Mouse (Mus musculus): ENCODE data around the gene Trpm5. TPM values are rescaled to one million over a fixed set of nuclear protein-coding genes. Genes with fewer than 3 reads are reported as not detected.
A peak's percentile ranks its signal among the peaks of the same experiment; 100 is the strongest.

Gene Trpm5
- total RNA-seq, 2 experiments from 2014 or later = 1.2 to 2.8 TPM

- no peak for DNase-seq
Measured at GRCm38 (mm10) chr7:143059202-143059870, 35.1 kb downstream of the Trpm5 start.

- DNase-seq = no peak
Measured at GRCm38 (mm10) chr7:143058221-143058697, 36.2 kb downstream of the Trpm5 start.

- DNase-seq = no peak
Measured at GRCm38 (mm10) chr7:143057667-143058220, 36.7 kb downstream of the Trpm5 start.

GRCm38 (mm10) chr7:143057023-143057422, 37.4 kb downstream of the Trpm5 start:
- no peak for DNase-seq

DNA sequence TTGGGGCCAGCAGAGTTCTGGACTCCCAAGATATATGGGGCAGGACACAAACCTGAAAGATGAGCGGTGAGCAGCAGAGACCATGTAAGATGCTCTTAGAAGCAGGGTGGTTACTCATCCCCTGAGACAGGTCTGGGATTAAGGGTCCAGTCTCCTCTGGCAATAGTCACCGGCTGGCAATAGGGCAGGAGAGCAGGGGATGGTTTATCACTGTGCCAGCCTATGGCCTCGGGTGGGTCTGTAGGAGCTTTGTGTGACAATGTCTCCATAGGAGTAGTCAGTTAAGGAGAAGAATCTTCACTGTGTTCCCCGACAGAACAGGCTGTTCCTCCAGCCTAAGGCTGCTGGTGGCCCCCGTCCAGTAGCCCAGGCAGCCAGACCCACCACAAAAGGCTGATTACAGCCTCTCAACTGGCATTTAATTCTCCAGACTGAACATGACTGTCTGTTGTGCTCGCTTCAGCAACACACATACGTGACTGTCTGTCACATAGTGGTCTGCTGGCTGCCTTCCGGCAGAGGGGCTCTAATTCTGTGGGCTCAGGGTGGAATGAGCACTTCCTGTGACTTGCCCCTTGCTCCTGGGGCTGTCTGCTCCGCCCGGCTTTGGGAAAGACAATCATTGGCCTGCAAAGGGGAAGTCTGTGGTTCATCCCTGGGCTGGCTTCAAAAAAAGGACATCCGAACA, 38.8 kb downstream of the Trpm5 start:
- no peak for DNase-seq

GRCm38 (mm10) chr7:143055001-143055400, 39.4 kb downstream of the Trpm5 start:
- DNase-seq = no peak

- no peak for DNase-seq
Measured at GRCm38 (mm10) chr7:143054612-143054965, 39.9 kb downstream of the Trpm5 start.

DNA sequence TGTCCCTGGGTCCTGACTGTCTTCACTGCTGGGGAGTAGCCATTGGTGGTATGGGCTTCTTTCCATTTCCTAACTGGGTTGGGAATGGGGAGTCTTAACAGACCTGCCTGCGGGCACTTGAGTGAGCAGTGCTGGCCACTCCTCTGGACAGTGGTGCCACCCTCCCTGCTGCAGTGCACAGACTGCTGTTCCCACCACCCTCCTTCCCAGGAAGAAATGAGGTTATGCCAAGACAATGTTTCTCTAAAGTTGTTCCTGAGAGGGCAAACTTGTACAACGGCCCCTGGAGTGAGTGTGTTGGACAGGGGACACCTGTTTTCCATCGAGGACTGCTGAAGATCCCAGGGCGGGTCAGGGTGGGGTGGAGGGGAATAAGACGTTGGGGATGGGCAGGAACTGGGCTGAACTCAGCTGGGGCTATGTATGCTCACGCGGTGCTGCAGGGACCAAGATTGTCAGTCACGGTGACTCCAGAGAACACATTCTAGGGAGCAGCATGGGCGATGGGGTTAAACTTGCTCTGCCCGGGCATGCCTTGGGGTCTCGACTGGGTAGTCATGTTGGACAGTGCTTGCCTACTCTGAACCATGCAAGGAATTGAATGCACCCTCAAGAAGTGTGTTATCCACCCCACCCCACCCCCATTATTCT, 40.4 kb downstream of the Trpm5 start:
- DNase-seq = no peak

DNA sequence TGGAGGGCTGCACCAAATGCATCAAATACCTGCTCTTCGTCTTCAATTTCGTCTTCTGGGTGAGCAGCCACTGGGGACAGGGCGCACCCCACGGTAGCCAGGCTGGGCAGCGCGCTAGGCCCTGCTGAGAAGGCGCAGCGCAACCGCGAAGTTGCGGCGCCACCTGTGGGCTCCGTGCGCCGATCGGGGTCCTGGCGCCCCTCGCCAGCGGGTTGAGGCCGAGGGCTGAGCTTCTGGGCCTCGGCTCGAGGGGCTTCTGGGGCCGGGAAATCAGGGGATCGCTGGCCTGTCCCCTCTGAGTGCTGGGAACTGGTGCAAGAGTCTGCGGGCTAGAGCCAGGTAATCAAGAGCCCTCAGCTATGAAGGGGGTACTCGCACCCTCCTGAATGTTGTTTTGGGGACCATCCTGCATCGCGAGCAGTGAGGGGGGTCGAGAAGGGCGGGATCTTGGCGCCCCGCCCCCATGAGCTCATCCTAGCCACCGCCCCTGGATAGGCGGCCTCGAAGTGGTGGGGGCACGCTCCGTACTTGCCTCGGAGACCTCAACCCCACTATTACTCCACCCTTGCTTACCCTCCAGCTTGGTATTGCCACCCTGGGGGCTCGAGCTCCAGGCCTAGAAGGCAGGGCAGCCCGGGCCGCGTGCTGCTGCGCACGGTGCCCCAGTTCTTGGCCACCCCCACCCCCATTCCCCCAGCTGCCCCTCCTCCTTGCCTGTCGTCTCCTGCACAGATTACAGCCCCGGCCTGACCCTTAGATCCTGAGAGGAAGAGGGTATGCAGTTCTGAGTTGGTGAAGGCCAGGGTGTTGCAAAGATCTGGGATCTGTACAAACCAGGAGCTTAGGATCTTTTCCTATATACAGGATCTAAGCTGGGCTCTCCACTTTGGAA, 41.2 kb downstream of the Trpm5 start:
- peak; percentile 79 for DNase-seq

DNA sequence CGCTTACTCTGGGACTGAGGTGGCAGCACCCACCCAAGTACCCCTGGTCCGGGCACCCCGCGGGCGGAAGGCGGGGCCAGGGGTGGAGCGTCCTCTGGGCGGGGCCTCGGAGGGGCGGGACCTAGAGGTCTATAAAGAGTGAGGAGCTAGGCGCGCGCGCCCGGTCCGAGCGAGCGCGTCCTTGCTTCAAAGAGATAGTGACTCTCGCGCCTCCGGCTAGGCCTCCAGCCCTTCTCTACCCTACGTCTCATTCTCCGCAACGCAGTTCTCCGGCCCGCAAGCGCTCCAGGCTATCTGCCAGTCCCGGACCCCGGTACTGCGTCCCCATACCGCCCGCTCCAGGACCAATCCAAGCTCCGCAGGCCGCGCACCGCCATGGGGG, 41.8 kb downstream of the Trpm5 start, which contains the start of gene Cd81:
Gene Cd81 (plus strand): TSS at position 114 of the 382 bp plus-strand sequence.
- peak; percentile 91 for DNase-seq

- DNase-seq = no peak
Measured at GRCm38 (mm10) chr7:143051316-143051715, 43.1 kb downstream of the Trpm5 start.

- no peak for DNase-seq
Measured at GRCm38 (mm10) chr7:143049841-143050816, 44.3 kb downstream of the Trpm5 start.

DNA sequence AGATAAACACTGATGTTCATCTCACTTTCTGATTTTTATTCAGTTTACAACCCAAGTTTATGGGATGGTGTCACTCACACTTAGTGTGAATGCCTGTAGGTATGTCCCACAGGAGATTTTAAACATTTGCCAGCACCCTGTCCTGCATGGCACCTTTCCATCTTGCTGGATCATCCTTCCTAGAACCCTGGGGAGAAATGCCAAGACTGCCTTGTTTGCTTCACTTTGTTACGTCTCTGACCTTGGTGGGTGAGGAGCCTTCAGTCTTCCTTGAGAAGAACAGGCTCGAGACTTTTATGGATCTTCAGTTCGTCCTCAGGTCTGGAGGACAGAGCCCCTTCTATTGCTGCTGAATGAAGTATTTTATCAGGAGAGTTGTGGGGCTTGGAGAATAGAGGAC, 45.1 kb downstream of the Trpm5 start:
- no peak for DNase-seq

DNA sequence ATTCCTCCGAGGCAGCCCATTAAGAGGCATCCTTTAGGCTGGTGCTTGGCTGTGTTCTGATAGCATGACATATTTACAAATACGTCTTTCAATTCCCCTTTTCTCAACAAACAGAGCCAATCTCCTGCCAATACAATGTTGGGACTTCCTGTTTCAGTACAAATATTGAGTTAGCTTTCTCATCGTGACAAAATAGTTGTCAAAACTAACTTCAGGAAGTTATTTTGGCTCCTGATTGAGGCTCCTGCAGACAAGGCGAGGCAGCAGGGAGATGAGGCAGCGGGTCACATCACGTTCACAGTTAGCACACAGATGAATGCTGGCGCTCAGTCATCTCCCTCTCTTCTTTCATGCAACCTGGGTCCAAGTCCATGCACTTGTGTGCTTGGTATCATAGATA, 48.1 kb downstream of the Trpm5 start:
- no peak for DNase-seq

- no peak for DNase-seq
Measured at GRCm38 (mm10) chr7:143044826-143045206, 49.6 kb downstream of the Trpm5 start.

DNA sequence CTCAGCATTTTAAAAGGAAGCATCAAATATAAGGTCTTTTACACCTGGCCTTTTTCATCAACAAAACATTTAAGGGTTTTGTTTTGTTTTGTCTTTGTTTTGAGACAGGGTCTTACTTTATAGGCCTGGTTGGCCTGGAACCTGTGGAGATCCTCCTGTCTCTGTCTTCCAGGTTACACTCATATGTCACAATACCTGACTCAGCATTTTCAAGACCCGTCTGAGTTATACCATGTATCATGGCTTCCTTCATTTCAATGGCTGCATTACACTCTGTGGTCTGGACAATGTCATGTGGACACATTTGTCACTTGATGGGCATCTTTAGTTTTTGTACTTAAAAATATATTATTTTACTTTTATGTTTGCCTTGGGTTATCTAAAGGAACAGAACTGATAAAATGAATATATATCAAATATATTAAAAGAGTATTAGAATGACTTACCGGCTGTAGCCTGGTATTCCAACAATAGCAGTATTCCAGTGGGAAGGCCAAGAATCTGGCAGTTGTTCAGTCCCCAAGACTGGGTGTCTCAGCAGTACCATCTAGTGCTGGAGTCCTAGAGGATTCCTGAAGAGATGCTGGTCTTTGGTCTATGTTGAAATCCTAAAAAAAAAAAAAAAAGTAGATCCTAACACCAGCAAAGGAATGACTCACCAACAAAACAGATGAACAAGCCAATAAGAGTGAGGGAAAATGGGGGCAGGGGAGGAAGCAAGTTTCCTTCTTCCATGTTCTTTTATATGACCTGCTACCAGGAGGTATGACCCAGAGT, 50.2 kb downstream of the Trpm5 start:
- no peak for DNase-seq

DNA sequence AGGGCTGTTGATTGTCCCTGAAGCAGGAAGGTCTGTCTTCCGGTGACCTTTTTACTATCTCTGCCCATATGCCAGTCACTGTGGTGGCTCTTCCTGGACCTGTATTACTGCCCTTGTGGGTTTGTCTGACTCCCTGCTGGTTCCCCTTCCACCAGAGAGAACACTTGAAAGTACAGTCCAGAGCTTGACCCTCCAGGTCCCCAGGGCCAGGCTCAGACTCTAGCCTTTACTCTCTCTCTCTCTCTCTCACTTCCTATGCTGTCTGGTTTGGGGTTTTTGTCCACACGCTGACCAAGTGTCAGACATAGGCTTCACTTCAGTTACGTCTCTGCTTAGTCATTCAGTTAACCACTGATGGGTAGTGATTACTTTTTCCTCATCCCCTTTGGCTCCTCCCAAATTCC, 51.5 kb downstream of the Trpm5 start:
- no peak for DNase-seq

GRCm38 (mm10) chr7:143042089-143042488, 52.4 kb downstream of the Trpm5 start:
- DNase-seq = no peak

DNA sequence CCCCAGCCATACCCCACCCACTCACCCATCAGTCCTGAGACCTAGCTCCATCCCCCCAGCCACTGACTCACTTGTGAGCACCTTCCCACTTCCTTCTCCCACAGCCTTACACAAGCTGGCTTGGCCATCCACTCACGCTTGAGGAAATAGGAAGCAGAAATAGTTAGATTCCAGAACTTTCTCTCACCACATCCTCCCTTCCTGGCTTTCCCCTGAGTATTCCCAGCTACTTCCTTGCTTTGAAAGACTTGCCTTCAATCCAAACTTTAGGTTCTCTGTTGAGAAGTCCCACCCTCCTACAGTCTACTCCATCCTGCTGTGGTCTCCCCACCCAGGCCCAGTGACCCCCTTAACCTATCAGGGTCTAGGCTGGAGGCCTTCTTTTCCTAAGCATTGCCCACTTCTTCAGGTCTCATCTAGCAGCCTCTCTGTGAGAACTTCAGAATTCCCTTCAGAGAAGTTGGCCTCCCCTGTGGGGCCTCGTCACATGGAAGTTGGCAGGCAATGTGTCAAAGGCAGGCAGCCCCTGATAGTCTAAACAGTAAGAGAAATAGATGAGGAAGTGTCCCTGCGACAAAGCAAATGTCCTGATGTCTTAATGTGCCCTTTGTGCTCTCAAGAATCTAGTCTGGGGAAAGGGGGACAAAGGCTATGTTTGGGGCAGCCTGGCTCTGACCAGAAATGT, 53.2 kb downstream of the Trpm5 start:
- no peak for DNase-seq

All from gastrocnemius, postnatal 10 days (tissue).